Mouse (Mus musculus): ENCODE results near the gene Spon1.

Gene Spon1

DNA sequence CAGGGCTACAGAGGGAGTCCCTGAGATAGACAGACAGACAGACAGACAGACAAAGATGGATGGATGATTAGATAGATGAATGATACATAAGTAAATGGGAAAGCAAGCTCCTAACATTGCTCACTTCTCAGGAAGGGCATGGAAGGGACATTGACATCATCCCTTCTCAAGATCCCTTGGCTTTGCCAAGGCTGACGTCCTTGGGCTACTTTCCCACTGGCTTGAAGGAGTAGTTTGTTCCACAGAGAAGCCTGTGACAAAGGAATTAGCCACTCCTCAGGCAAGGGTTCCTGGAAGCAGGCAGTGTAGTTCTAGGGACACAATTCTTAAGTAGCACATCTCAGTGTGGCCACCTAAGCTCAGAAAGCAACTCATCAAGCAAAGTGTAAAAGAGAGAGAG is 296.7 kb downstream of the Spon1 start:
- no peak for DNase-seq (ENCODE audit: low spot score)

DNA sequence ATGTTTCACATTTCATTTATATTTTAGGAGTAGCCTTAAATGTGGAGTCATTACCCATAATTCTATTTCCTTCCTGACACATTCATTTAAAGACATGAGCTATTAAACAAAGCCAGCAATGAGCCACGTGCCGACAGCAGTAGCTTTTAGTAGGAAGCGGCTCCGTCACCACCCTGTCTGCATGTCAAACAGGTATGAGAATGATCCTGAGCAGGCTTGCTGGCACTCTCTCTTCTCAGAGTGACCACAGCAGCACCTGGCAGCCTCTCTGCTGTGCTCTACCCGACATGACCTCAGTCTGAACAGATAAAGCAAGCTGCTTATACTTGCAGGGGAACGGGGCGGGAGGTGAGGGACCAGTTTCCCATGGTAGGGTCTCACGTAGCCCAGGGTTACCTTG is 297.7 kb downstream of the Spon1 start:
- DNase-seq (ENCODE audit: low spot score): no peak

DNA sequence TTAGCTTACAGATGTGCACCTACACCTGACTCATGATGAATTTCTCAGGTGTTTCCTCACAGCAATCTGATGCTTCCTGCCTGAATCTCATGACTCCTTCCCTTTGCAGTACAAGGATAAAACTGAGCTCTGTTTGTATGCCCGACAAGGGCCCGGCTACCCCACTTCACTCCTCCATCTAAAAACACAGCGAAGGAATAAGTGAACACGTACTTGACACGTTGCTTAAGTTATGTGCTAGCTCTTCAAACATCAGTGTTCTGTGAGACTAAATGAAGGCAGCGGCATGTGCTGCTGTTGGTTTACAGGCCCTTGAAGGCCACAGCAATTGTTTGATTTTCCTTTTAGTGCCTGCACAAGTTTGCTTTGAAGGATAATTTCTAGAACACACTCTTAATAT is 298.2 kb downstream of the Spon1 start:
- no peak for DNase-seq (ENCODE audit: low spot score)

DNA sequence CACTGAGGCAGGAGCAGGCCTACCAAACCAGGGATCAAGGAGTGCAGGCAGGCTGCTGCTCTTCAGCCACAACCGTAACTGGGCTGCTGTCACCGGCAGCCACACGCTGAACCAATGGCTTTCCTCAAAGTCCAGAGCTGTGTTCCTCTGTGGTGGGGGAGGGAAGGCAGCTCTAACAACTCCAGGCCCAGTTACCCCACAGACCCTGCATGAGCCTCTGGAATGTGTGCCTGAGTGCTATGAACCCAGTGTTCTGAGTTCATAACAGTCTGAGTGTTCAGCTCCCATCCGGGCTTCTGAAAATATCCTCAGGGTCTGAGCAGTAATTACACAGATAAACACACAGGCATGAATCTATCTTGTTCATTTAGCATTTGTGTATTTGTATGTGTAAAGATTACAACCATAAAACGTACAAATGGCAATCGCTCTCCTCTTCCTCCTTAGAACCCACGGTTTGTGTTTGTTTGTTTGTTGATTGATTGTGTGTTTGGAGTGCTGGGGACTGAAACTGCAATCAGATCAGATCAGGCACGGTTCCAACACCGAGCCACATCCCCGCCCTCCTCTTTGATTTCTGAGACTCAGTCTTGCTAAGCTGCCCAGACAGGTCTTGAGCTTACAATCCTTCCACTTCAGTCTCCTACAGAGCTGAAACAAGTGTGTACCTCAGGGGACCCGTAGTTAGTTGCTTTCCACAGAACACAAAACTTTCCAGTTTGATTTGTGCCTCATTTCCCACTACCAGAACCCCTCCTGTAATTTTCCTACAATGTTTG is 299.8 kb downstream of the Spon1 start:
- no peak for DNase-seq (ENCODE audit: low spot score)

DNA sequence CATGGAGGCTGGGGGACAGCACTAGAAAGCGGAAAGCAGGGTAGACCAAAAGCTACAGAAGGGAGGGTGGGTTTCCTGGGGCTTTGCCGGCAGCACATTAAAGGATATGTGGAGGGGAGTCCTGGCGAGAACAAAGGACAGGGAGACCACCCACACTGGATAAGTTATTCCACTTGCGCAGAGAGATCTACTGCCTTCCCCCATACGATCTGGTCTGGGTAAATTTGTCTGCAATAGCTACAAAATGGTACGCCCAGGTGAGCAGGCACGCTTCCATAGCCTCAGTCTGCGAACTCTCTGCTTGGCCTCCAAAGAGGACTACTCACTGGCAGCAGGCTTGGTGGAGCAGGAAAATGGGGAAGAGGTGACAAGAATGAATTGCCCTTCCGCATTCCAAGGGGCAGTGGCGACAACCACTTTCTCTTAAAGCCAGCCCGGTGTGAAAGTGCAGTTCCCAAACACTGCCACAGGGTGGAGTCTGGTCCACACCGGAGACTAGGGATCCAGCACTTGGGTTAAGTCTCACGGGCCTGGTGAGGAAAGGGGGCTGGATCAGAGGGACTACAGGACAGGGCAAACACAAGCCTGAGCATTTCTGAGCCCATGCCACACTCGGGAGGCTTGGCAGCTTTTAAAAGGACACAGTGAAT is 300.9 kb downstream of the Spon1 start:
- DNase-seq (ENCODE audit: low spot score): peak; percentile 71

DNA sequence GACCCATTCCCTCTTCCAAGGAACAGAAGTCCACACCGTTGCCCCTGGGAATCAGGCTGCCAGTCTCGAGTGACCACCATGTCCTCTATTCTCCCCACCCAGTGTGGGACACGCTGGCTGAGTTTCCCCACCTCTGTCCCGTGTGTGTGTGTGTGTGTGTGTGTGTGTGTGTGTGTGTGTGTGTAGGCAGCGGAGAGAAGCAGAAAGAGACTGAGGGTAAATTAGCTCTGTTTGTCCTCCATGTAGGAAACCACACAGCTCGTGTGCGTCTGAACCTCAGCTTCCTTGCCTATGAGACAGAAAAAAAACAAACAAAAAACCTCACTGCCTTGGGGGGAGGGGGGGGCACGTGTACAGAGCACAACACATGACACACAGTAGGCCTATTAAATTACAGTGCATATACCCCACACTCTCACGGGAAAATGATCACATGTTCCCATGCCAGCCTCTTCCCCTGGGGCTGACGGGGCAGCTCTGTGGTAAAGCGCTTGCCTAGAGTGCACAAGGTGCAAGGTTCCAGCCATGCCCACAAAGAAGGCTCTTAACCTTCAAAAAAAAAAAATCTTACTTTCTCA is 303.2 kb downstream of the Spon1 start:
- DNase-seq (ENCODE audit: low spot score): no peak

DNA sequence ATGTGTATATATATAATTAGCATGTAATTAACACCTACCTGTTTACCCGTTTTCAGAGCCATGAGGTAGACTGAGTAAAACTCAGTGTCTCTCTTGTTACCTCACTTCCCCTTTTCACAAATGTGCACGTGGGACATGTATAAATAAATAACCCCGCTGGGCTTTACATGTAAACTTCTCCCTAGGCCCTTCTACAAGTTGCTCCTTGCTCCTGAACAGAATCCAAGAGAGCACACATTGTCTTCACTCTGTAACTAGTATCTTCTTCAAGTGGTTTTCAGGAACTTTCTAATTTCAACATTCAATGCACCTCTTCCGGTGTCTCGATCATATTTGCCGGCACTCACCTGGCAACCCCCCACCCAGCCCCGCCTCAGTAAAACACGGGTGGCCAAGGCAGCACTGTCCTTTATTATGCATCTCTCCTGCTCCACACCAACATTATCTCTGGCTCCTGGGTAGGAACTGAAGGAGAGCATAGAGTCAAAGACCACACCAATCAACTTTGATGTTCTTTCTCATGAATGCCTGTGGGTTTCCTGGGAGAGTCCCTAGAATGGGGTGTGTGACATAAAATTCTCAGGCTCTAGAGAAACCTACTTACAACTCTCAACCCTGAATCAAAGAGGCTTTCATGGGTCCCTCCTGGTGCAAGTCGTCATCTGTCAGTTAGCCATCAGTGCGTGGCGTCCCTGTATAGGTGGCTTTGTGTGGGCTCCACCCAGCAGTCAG is 304.1 kb downstream of the Spon1 start:
- DNase-seq (ENCODE audit: low spot score): no peak

DNA sequence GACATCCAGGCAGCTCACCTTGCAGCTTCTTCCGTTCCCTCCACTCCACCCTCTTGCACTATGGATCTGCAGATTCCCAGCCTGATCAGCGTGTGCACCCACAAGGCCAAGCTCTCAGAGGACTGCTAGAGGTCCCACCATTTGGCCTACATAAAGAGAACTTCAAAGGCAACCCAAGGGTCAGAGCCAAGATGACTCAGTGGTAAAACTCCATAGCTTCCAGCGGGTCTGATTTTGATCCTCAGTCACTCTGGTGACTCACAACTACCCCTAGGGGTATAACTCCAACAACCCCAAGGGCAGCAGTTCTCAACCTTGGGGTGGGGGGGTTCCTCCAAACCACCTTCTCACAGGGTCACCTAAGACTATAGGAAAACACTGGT is 304.7 kb downstream of the Spon1 start:
- no peak for DNase-seq (ENCODE audit: low spot score)

DNA sequence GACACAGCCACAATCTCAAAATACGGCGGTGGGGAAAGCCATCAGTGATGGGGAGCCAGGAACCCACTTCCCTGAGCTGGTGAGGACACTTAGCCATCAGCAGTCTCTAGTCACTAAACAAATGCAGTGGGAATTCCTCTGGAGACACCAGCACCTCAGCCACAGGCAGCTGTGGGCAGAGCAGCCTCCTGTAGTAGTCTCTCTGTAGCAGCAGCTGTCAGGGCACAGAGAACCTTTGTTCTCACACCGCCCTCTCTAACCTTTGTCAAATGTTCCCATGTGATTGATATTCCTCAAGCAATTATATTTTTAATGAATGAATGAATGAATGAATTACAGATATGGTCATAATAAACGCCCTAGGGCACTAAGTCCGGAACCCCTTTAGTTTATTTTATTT is 305.6 kb downstream of the Spon1 start:
- DNase-seq (ENCODE audit: low spot score): no peak

DNA sequence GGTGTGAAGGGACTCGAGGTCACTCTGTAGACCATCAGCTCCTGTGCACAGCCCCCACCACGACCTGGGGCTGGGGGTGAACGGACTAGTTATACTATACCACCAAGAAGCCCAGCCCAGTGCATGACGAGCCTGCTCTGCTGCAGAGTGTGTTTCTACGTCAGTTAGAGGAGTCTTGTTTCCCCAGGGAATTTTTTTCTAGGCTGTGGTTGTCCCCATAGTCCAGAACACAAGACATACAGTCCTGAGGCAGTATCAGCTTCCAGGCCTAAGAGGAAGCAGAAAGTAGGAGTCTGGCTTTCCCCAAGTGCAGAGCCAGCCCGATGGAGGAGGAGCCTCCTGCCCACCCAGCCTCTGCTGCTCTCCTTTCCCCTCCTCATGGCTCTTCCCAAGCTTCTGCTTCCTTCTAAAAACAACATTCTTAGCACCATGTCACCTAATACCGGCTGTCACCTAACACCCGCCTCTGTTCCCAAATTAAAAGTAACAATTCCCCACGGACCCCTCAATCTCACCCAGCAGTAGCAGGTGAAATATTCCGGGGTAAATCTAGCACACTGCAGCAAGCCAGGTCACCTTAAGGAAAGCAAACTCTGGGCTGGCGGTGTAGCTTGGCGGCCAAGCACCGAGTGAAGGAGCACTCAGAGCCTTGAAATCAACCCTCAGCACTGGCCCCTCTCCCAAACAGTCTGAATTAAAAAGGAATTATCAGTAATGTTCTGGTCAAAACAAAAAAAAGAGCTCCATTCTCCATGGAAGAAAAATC is 306.2 kb downstream of the Spon1 start:
- DNase-seq (ENCODE audit: low spot score): no peak

DNA sequence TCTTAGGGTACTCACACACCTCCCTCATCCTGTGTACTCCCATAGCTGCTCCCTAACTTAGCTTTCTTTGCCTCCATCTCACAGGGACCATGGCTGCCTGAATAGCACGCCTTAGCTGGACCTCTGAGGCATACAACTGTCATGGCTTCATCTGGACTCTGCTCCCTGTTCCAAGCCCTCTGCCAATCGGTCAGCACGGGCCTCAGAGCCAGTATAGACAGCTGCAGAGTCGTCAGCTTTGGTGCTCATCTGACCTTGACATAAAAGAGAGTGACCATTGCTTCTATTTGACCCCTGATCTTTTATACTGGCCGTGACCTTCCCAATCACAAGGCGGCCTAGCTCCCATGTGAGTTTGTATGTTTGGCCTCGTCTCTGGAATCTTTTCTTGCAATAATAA is 308.3 kb downstream of the Spon1 start:
- DNase-seq (ENCODE audit: low spot score): no peak

DNA sequence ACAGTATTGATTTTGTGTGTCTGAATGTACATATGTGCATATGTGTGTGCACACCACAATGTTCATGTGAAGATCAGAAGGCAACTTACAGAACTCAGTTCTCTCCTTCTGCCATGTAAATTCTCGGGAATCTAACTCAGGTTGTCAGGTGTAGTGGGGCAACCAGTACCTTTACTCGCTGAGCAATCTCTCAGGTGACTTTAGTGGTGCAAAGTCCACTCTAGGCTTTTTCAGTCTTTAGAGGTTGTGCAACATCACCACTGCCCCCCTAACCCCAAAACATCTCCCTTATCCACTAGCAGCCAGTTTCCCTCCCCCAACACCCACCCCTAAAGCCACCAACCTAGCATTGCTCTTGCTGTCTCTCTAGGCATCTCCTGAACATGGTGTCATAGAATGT is 308.8 kb downstream of the Spon1 start:
- DNase-seq (ENCODE audit: low spot score): no peak

DNA sequence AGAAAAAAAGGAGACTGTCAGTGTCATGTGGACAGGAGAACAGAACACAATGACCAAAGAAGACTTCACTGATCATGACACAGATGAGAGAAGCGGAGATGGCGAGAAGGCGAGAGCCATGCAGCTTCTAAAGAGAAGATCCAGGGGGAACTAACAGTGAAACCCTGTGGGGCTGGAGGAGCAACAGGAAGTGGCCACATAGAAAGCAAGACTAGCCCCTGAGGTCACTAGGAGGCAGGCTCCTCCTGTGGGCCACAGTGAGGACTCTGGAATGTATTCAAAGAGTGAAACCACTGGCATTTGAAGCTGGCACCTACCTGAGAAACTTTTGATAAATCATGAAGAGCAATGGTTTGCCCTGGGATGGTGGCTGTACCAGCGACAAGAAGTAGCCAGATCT is 313.5 kb downstream of the Spon1 start:
- DNase-seq (ENCODE audit: low spot score): no peak

DNA sequence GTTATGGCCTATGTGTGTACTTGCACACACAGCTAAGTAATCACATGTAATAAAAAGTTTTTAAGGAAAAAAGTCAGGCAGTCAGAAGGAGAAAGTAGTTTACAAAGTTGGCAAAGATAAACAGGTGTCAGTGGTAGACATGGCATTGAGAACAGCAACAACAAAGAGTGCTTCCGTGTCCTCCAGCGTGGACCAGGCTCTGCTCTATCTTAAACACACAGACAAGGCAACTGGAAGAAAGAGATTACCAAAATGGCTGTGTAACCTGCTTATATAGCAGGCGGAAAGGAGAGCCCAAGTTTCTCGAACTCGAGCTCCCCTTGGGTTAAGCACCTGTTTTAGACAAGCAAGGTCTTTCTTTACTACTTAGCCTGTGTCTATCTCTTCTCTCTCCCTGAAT is 314.5 kb downstream of the Spon1 start:
- no peak for DNase-seq (ENCODE audit: low spot score)

DNA sequence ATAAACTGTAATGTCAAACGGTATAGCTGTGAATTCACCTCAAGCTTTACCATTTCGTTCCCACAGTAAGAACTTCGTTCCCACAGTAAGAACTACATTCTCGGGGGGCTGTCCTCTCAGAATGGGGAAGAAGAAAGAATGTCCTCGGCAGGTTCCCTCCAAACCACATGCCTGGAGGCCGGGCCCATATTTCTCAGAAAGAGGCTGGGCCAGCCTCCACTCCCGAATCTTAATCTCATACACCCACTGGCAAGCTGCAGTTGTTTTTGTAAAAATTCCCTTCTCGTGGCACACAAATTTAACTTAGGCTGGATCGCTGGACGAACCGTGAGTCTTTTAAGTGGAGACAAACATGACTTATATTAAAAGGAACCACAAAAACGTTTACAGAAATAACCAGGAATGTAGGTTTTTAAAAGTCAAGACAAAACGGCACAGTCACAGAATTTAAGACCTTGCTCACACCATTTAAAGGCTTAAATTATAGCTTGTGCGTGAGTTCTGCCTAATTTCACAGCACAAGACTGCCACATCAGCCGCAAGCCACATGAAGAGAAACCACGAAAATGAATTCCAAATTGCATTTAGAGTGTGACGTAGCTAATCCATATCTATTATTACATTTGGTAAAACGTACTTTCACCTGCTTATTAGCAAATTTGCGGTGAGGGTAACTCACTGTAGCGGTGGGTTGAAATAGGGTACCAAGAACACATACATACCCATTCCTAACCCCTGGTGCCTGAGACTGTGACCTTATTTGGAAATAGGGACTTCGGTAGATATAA is 316.0 kb downstream of the Spon1 start:
- DNase-seq (ENCODE audit: low spot score): no peak

DNA sequence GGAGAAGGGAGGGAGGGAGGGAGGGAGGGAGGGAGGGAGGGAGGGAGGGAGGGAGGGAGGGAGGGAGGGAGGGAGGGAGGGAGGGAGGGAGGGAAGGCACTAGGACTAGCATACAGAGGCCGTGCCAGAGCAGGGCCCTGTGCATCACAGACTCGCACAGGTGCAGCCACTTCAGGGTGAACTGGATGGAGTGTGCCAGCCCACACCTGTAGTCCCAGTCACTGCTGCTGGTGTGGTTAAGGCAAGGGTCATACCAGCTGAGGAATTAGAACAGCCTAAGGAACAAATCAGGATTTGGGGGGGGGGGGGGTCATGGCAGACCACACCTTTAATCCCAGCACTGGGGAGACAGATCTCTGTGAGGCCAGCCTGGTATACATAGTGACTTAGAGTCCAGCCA is 317.3 kb downstream of the Spon1 start:
- no peak for DNase-seq (ENCODE audit: low spot score)

DNA sequence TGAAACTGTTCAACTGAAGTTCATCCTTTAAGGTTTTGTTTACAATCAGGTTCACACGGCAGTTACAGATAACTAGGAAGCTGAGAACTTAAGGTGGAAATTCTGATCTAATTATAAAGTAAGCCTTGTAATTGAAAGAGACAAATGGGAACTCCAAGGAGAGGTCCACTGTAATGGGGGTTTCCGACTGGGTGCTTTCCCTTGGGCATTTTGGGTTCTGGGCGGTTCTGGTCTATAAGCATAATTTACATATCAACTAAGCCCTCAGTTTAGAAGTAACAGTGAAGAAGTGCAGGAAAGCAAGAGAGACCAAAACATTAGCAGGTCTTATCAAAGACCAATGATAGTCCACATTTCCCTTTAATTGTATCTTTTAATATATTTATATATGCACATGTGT is 318.0 kb downstream of the Spon1 start:
- no peak for DNase-seq (ENCODE audit: low spot score)

DNA sequence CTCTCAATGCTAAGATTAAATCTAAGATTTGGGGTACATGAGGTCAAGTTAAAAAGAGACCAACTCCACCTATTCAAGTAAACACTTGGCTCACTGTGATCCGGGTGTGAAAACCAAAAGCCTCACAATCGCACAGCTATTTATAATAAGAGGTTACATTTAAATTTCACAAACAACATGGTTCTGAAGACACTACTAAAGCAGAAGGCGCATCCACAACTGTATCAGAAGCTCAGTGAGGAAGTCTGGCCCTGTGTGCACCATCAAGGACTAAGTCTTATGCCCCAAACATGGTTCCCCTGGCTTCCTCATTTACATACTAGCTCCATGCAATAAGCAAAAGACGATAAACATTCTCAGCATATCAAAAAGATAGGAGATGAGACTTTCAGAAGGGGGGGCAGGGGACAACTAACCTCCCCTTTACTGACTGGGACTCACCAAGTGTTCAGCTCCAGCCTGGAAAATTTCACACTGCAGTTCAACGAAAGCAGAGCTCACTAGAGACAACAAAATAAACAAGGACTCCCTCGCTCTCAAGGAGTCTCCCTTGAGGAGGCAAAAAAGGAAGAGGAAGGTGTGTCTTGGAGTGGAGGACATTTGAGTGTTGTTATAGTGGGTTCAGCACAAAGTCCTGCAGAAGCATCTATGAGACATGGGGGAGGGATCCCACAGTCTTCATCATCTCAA is 320.4 kb downstream of the Spon1 start:
- no peak for DNase-seq (ENCODE audit: low spot score)

DNA sequence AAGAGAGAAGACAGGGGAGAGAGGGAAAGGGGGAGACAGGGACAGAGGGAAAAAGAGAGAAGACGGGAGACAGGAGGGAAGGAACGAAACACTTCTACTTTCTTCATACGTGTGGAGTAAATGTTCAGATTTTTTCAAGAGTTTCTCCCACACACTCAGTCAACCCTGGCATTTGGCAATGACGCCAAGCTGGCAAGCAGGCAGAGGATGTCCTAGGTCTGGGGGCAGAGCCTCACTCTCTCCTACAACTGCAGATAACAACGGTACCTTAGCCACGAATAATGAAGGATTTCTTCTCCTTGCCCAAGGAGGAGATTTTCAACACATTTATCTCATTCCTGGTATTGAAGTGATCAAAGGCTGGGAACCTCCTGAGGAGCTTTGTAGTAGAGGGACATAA is 321.5 kb downstream of the Spon1 start:
- DNase-seq (ENCODE audit: low spot score): no peak

DNA sequence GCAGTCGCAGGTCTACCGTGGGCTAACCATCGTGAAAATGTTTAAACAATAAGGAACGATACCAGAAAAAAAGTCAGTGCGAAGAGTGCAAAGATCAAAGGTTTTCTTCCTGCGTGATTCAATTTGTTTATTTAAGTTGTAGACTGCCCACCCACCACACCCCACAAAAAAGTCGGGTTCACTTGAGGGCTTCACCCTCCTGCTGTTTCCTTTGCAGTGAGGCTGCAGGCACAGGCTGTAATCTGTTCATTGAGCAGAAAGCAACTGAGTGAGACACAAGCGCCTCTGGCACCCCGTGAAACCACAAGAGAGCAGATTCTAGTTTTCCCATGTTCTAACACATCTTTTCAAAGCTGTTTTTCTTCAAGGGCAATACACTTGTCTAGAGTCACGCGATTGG is 322.2 kb downstream of the Spon1 start:
- no peak for DNase-seq (ENCODE audit: low spot score)

DNA sequence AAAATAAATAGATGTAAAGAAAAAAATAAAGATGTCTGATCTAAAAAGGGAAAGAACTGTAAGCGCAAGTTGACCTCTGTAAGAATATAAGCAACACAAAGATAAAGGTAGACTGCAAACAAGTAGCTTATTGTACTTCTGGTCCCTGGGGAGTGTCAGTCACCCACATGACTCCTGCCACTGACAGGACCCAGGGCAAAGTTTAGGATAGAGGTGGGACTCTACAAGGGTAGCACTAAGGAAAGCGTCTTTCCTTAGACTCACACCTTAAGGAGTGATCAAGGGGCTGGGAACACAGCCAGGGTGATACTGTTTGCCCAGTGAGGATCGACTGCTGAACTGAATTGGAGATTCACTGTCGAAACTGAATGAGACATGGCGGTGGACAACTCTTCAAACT is 323.1 kb downstream of the Spon1 start:
- no peak for DNase-seq (ENCODE audit: low spot score)

Data from ovary, postnatal 10 days (tissue).